11 mouse cellular contexts compared by ENCODE assay signal in the genomic region with DNA sequence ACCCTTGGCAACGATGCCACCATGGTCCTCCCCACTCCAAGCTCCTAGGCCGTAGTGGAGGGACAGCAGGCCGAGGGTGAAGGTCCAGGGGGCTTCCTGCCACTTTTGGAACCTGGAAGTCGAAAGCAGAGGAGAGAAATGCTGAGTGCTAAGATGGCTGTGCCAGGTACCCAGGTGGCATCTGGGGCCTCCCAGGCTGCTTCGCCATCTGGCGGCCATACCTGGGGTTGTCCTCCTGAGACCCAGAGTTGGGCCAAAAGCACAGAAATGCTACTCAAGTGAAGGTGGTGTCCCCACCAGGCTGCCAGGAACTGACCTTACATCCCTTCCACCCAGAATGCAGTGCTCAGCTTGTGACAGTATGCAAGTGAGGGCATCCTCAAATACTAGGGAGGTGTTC. TPM values are rescaled to one million over a fixed set of nuclear protein-coding genes. Genes with fewer than 3 reads are reported as not detected.
DNase-seq lines count a peak whose midpoint lies in the region; ATAC-seq and TF ChIP-seq lines count a peak whose summit lies in the region.
"Had no signal": no experiment of that assay in that cellular context is flagged by ENCODE, and none has a peak within 500 bp of the region (broad histone marks: within the 10 kb centered on the region; RNA-seq: fewer than 3 reads in every experiment).

No protein-coding gene starts in this region.

- H3K9me3 ChIP-seq in forebrain, embryonic 13.5 days (replicated peaks): no peaks in the 10 kb centered on the region
- H3K9me3 ChIP-seq in forebrain, embryonic 11.5 days (ENCODE audit: control insufficient read depth, low read length): no peaks in the 10 kb centered on the region
- H3K9me3 ChIP-seq in midbrain, embryonic 11.5 days (ENCODE audit: control insufficient read depth, low read length): no peaks in the 10 kb centered on the region
- H3K9me3 ChIP-seq: midbrain, embryonic 12.5 days had no signal

- peak; percentile 31; the same call in 1 of the 2 replicates for TF ChIP-seq CTCF in spleen, adult 2 months (IDR thresholded peaks at IDR 0.05; ENCODE audit: extremely low read depth, insufficient read depth, insufficient read length, insufficient replicate concordance)
- TF ChIP-seq CTCF in small intestine, adult 2 months (IDR thresholded peaks at IDR 0.05; ENCODE audit: extremely low read depth, insufficient read length, insufficient replicate concordance, low read depth, low read length): peak; percentile 68; the same call in 1 of the 2 replicates

- 87% methylated on average over 6 of the region's 6 CpGs for WGBS in forebrain, embryonic 13.5 days
- 77% methylated on average over 6 of the region's 6 CpGs for WGBS in forebrain, embryonic 11.5 days
- WGBS in spleen, adult 2 months: 84% methylated on average over 6 of the region's 6 CpGs
- 58% methylated on average over 6 of the region's 6 CpGs for WGBS in small intestine, adult 2 months
- 80% methylated on average over 6 of the region's 6 CpGs for WGBS in midbrain, embryonic 11.5 days

- DNase-seq in forebrain, embryonic 11.5 days (ENCODE audit: low spot score): no peak
- peak in 1 of 2 experiments; percentile 20 for DNase-seq in spleen, adult 2 months (ENCODE audit: low read depth in 1 of 2, low spot score in 2 of 2)
- DNase-seq in spleen, postnatal 14 days (ENCODE audit: low spot score in 2 of 2): no peak
- DNase-seq in cerebellum, postnatal 25 days: peak; percentile 84 to 87
- no peak for DNase-seq in midbrain, embryonic 11.5 days (ENCODE audit: low spot score, missing footprints)
- DNase-seq in adrenal gland, postnatal 10 days: no peak
- DNase-seq: gastrocnemius, postnatal 36 days had no signal

- peaks cover 82% of the 10 kb centered on the region for H3K36me3 ChIP-seq in forebrain, embryonic 13.5 days (ENCODE audit: poor library complexity, severe bottlenecking)
- H3K36me3 ChIP-seq in forebrain, embryonic 11.5 days (ENCODE audit: control insufficient read depth, insufficient read depth, low read length): peaks cover 5% of the 10 kb centered on the region; the same call in 1 of the 2 replicates
- H3K36me3 ChIP-seq in spleen, adult 2 months (ENCODE audit: control insufficient read depth, insufficient read depth, low read length): no peaks in the 10 kb centered on the region
- H3K36me3 ChIP-seq in small intestine, adult 2 months (ENCODE audit: control insufficient read depth, insufficient read depth, low read length): no peaks in the 10 kb centered on the region
- H3K36me3 ChIP-seq in midbrain, embryonic 11.5 days (ENCODE audit: control insufficient read depth, insufficient read depth, low read length): peaks cover 22% of the 10 kb centered on the region

- no peak overlapping the region for H3K27ac ChIP-seq in forebrain, embryonic 13.5 days
- H3K27ac ChIP-seq in forebrain, embryonic 11.5 days (ENCODE audit: low read depth, low read length): no peak overlapping the region
- no peak overlapping the region for H3K27ac ChIP-seq in spleen, adult 2 months (ENCODE audit: insufficient read depth, low read length)
- no peak overlapping the region for H3K27ac ChIP-seq in small intestine, adult 2 months (ENCODE audit: insufficient read depth, low read depth, low read length)
- H3K27ac ChIP-seq in midbrain, embryonic 11.5 days (ENCODE audit: low read depth, low read length): no peak overlapping the region
- H3K27ac ChIP-seq: midbrain, embryonic 12.5 days had no signal

- H3K4me1 ChIP-seq in forebrain, embryonic 13.5 days: peaks cover 19% of the 10 kb centered on the region
- H3K4me1 ChIP-seq in forebrain, embryonic 11.5 days (replicated peaks; ENCODE audit: control insufficient read depth, insufficient read depth, low read length): no peaks in the 10 kb centered on the region
- no peaks in the 10 kb centered on the region for H3K4me1 ChIP-seq in spleen, adult 2 months (ENCODE audit: control insufficient read depth, insufficient read depth, insufficient read length)
- no peaks in the 10 kb centered on the region for H3K4me1 ChIP-seq in small intestine, adult 2 months (ENCODE audit: control insufficient read depth, insufficient read depth, insufficient read length, low read length)
- peaks cover 5% of the 10 kb centered on the region for H3K4me1 ChIP-seq in midbrain, embryonic 11.5 days (ENCODE audit: control insufficient read depth, insufficient read depth, low read length)

- no peaks in the 10 kb centered on the region for H3K27me3 ChIP-seq in forebrain, embryonic 13.5 days
- H3K27me3 ChIP-seq in forebrain, embryonic 11.5 days (ENCODE audit: control insufficient read depth, insufficient read depth, low read length): no peaks in the 10 kb centered on the region
- no peaks in the 10 kb centered on the region for H3K27me3 ChIP-seq in spleen, adult 2 months (ENCODE audit: control insufficient read depth, insufficient read depth, low read length)
- no peaks in the 10 kb centered on the region for H3K27me3 ChIP-seq in small intestine, adult 2 months (ENCODE audit: control insufficient read depth, insufficient read depth, low read length)
- no peaks in the 10 kb centered on the region for H3K27me3 ChIP-seq in midbrain, embryonic 11.5 days (ENCODE audit: control insufficient read depth, insufficient read depth, low read length)
- H3K27me3 ChIP-seq: midbrain, embryonic 12.5 days had no signal

- no peak for TF ChIP-seq POLR2A in spleen, adult 2 months (IDR thresholded peaks at IDR 0.05; ENCODE audit: low read depth, low read length)
- no peak for TF ChIP-seq POLR2A in small intestine, adult 2 months (IDR thresholded peaks at IDR 0.05; ENCODE audit: low read depth, low read length)

- 0 out of 2 replicates have a peak overlapping the region, but pooled peaks have one; percentile 30 for H3K9ac ChIP-seq in forebrain, embryonic 13.5 days
- H3K9ac ChIP-seq in forebrain, embryonic 11.5 days (ENCODE audit: low read length): no peak overlapping the region
- no peak overlapping the region for H3K9ac ChIP-seq in midbrain, embryonic 11.5 days (ENCODE audit: low read length)
- H3K9ac ChIP-seq: midbrain, embryonic 12.5 days had no signal

- no peak for ATAC-seq in forebrain, embryonic 13.5 days
- ATAC-seq in forebrain, embryonic 11.5 days (replicated peaks; ENCODE audit: low FRiP score): no peak
- ATAC-seq in midbrain, embryonic 11.5 days (ENCODE audit: low FRiP score): no peak

- H3K4me2 ChIP-seq in forebrain, embryonic 13.5 days: no peak overlapping the region
- H3K4me2 ChIP-seq in forebrain, embryonic 11.5 days (ENCODE audit: low read depth, low read length, severe bottlenecking): no peak overlapping the region
- H3K4me2 ChIP-seq in midbrain, embryonic 11.5 days: no peak overlapping the region
- H3K4me2 ChIP-seq: midbrain, embryonic 12.5 days had no signal

- H3K4me3 ChIP-seq in forebrain, embryonic 13.5 days: no peak overlapping the region
- H3K4me3 ChIP-seq in forebrain, embryonic 11.5 days (ENCODE audit: low read depth, low read length): no peak overlapping the region
- H3K4me3 ChIP-seq in spleen, adult 2 months (ENCODE audit: extremely low read depth, insufficient read depth, insufficient read length): no peak overlapping the region
- no peak overlapping the region for H3K4me3 ChIP-seq in small intestine, adult 2 months (ENCODE audit: low read depth, low read length)
- no peak overlapping the region for H3K4me3 ChIP-seq in midbrain, embryonic 11.5 days (ENCODE audit: low read depth, low read length)
- H3K4me3 ChIP-seq: midbrain, embryonic 12.5 days had no signal

RNA-seq across cellular contexts. Expression of gene Nanos3, which starts 11.2 kb away (rescaled TPM):
- polyA plus RNA-seq in forebrain, embryonic 13.5 days (2015; fragmentation: Nextera tagmentation; extraction: Ambion mirVana): 4.7 and 6.5 TPM in 2 replicates
- 2.9 and 5.0 TPM in 2 replicates for polyA plus RNA-seq in forebrain, embryonic 11.5 days (2014; fragmentation: Nextera tagmentation; extraction: Ambion mirVana)
- polyA plus RNA-seq in spleen, adult 2 months (2012; rRNA removed): 1.2 TPM in 1 of 2 replicates, not detected in the other
- 0.22 and 0.62 TPM in 2 replicates for polyA plus RNA-seq in small intestine, adult 2 months (2012; rRNA removed)
- polyA plus RNA-seq in midbrain, embryonic 11.5 days (2014; fragmentation: Nextera tagmentation; extraction: Ambion mirVana): 4.7 and 4.9 TPM in 2 replicates
- total RNA-seq in adrenal gland, postnatal 10 days (2021): 1 to 10 TPM in 1 of 2 experiments, under 1 TPM in 1; 0.96 to 2.3 TPM
- total RNA-seq: gastrocnemius, postnatal 36 days had no signal

RNA-seq across cellular contexts. Expression of gene 4930432K21Rik, which starts 26.0 kb away (rescaled TPM):
- polyA plus RNA-seq in forebrain, embryonic 13.5 days (2015; fragmentation: Nextera tagmentation; extraction: Ambion mirVana): 2.2 and 2.3 TPM in 2 replicates
- 1.2 and 1.5 TPM in 2 replicates for polyA plus RNA-seq in forebrain, embryonic 11.5 days (2014; fragmentation: Nextera tagmentation; extraction: Ambion mirVana)
- polyA plus RNA-seq in spleen, adult 2 months (2012; rRNA removed): 1.4 TPM in 2 replicates
- polyA plus RNA-seq in small intestine, adult 2 months (2012; rRNA removed): 0.05 and 0.22 TPM in 2 replicates
- polyA plus RNA-seq in midbrain, embryonic 11.5 days (2014; fragmentation: Nextera tagmentation; extraction: Ambion mirVana): 0.83 and 0.86 TPM in 2 replicates
- under 1 TPM; 0.36 to 0.79 TPM for total RNA-seq in adrenal gland, postnatal 10 days (2021)

RNA-seq across cellular contexts. Expression of gene Cc2d1a, which starts 26.1 kb away (rescaled TPM):
- polyA plus RNA-seq in forebrain, embryonic 13.5 days (2015; fragmentation: Nextera tagmentation; extraction: Ambion mirVana): 18.6 and 24.1 TPM in 2 replicates
- polyA plus RNA-seq in forebrain, embryonic 11.5 days (2014; fragmentation: Nextera tagmentation; extraction: Ambion mirVana): 16.0 and 17.1 TPM in 2 replicates
- 21.0 and 26.6 TPM in 2 replicates for polyA plus RNA-seq in spleen, adult 2 months (2012; rRNA removed)
- polyA plus RNA-seq in small intestine, adult 2 months (2012; rRNA removed): 21.0 and 50.8 TPM in 2 replicates
- polyA plus RNA-seq in midbrain, embryonic 11.5 days (2014; fragmentation: Nextera tagmentation; extraction: Ambion mirVana): 7.6 and 8.9 TPM in 2 replicates
- total RNA-seq in adrenal gland, postnatal 10 days (2021): 10 to 100 TPM; 18.6 to 27.0 TPM

RNA-seq across cellular contexts. Expression of gene Podnl1, which starts 48.1 kb away (rescaled TPM):
- 0.24 and 0.27 TPM in 2 replicates for polyA plus RNA-seq in forebrain, embryonic 13.5 days (2015; fragmentation: Nextera tagmentation; extraction: Ambion mirVana)
- polyA plus RNA-seq in forebrain, embryonic 11.5 days (2014; fragmentation: Nextera tagmentation; extraction: Ambion mirVana): 0.17 and 0.21 TPM in 2 replicates
- 11.1 and 12.9 TPM in 2 replicates for polyA plus RNA-seq in spleen, adult 2 months (2012; rRNA removed)
- polyA plus RNA-seq in small intestine, adult 2 months (2012; rRNA removed): 3.8 and 12.7 TPM in 2 replicates
- 0.25 and 0.32 TPM in 2 replicates for polyA plus RNA-seq in midbrain, embryonic 11.5 days (2014; fragmentation: Nextera tagmentation; extraction: Ambion mirVana)
- 1 to 10 TPM in 1 of 2 experiments, under 1 TPM in 1; 1.00 to 1.8 TPM for total RNA-seq in adrenal gland, postnatal 10 days (2021)
- total RNA-seq: gastrocnemius, postnatal 36 days; layer of hippocampus, adult 18-20 months had no signal

Comparison
In these comparisons a context has a peak if more than half of its experiments do, and no peak if none do; other contexts are left out.
1. DNase-seq: peak in cerebellum, postnatal 25 days (2 of 2); none in forebrain, embryonic 11.5 days (single experiment), spleen, postnatal 14 days (0 of 2), midbrain, embryonic 11.5 days (single experiment) and adrenal gland, postnatal 10 days (single experiment).